Mouse (Mus musculus): ENCODE results near the gene Rbm12. TPM values are rescaled to one million over a fixed set of nuclear protein-coding genes. Genes with fewer than 3 reads are reported as not detected.

Rbm12 gene
- 32.6 to 46.3 TPM (median 39.9 TPM) in 4 replicates for total RNA-seq (2023; ENCODE audit: inconsistent age)

GRCm38 (mm10) chr2:156111358-156112079 is at the start of gene Rbm12, which contains the start of gene Cpne1:
Rbm12 (minus strand) TSS chr2:156111978.
Cpne1 (minus strand) TSS chr2:156111965.

GRCm38 (mm10) chr2:156143953-156144724 is 32.4 kb upstream of the Rbm12 start, which contains the start of the genes Romo1 and Nfs1:
Romo1 (plus strand) TSS chr2:156144039.
Nfs1 (minus strand) TSS chr2:156144186.

GRCm38 (mm10) chr2:156126992-156127391 is 15.2 kb upstream of the Rbm12 start, which contains the start of gene Gm28036:
Gm28036 (minus strand) TSS chr2:156127092.

GRCm38 (mm10) chr2:156065099-156066041 is 46.4 kb downstream of the Rbm12 start, which contains the start of gene Spag4:
Spag4 (plus strand) TSS chr2:156065175.

GRCm38 (mm10) chr2:156052816-156053215 is 59.0 kb downstream of the Rbm12 start, which contains the start of gene Fer1l4:
Fer1l4 (minus strand) TSS chr2:156052947.

Other genes starting within 250 kb of the Rbm12 start
- 27.6 to 43.5 TPM (median 29.5 TPM) in 4 replicates for gene Uqcc1, start 181.7 kb downstream of the Rbm12 start, total RNA-seq (2023; ENCODE audit: inconsistent age)
- gene Gm15557, start 171.2 kb downstream of the Rbm12 start, total RNA-seq (2023; ENCODE audit: inconsistent age): not detected in 4 replicates
- not detected in 4 replicates for gene Gdf5, start 166.6 kb downstream of the Rbm12 start, total RNA-seq (2023; ENCODE audit: inconsistent age)
- gene Cep250, start 155.5 kb downstream of the Rbm12 start, total RNA-seq (2023; ENCODE audit: inconsistent age): 58.5 to 67.9 TPM (median 59.6 TPM) in 4 replicates
- gene 6430550D23Rik, start 104.0 kb downstream of the Rbm12 start, total RNA-seq (2023; ENCODE audit: inconsistent age): 1.2 to 4.4 TPM (median 2.7 TPM) in 4 replicates
- 76.6 to 107 TPM (median 94.4 TPM) in 4 replicates for gene Ergic3, start 103.9 kb downstream of the Rbm12 start, total RNA-seq (2023; ENCODE audit: inconsistent age)
- not detected in 4 replicates for gene Fer1l4, start 59.0 kb downstream of the Rbm12 start, total RNA-seq (2023; ENCODE audit: inconsistent age)
- 4.1 to 6.1 TPM (median 5.5 TPM) in 4 replicates for gene Spag4, start 46.8 kb downstream of the Rbm12 start, total RNA-seq (2023; ENCODE audit: inconsistent age)
- 67.7 to 73.9 TPM (median 69.2 TPM) in 4 replicates for gene Cpne1, start within 50 bp of the Rbm12 start, total RNA-seq (2023; ENCODE audit: inconsistent age)
- gene Gm28036, start 15.1 kb upstream of the Rbm12 start, total RNA-seq (2023; ENCODE audit: inconsistent age): 22.4 to 30.4 TPM (median 27.6 TPM) in 4 replicates
- gene Romo1, start 32.1 kb upstream of the Rbm12 start, total RNA-seq (2023; ENCODE audit: inconsistent age): 64.5 to 98.8 TPM (median 79.6 TPM) in 4 replicates
- 27.9 to 40.3 TPM (median 31.3 TPM) in 4 replicates for gene Nfs1, start 32.2 kb upstream of the Rbm12 start, total RNA-seq (2023; ENCODE audit: inconsistent age)
- gene Rbm39, start 68.3 kb upstream of the Rbm12 start, total RNA-seq (2023; ENCODE audit: inconsistent age): 1,825 to 2,022 TPM (median 1,985 TPM) in 4 replicates
- 55.5 to 89.6 TPM (median 69.9 TPM) in 4 replicates for gene Phf20, start 84.5 kb upstream of the Rbm12 start, total RNA-seq (2023; ENCODE audit: inconsistent age)
- gene Cnbd2, start 200.3 kb upstream of the Rbm12 start, total RNA-seq (2023; ENCODE audit: inconsistent age): 5.8 to 14.2 TPM (median 10.8 TPM) in 4 replicates
- gene Scand1, start 200.7 kb upstream of the Rbm12 start, total RNA-seq (2023; ENCODE audit: inconsistent age): 123 to 151 TPM (median 142 TPM) in 4 replicates

Measured in B cell, adult (primary cell).